Mouse (Mus musculus): ENCODE results near the gene Ccr3.

Gene Ccr3

DNA sequence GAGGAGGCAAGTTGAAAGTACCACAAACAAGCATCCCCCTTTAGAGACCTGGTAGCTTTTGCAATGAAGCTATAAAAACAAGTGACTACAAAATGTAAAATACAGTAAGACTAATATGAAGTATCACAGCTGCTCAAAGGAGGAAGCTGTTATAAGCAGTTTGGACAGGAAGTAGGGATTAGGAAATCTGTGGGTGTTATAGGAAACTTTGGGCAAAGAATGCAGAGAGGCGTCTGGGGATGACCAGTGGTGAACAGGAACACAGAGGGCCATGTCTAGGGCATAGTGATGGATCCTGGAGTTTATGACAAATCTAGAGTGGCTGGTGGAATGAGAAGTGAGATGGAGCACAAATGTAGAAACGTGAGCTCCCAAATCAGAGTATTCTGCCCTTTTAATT is 31.8 kb downstream of the Ccr3 start:
- 69% methylated on average over 2 of the region's 2 CpGs for WGBS

DNA sequence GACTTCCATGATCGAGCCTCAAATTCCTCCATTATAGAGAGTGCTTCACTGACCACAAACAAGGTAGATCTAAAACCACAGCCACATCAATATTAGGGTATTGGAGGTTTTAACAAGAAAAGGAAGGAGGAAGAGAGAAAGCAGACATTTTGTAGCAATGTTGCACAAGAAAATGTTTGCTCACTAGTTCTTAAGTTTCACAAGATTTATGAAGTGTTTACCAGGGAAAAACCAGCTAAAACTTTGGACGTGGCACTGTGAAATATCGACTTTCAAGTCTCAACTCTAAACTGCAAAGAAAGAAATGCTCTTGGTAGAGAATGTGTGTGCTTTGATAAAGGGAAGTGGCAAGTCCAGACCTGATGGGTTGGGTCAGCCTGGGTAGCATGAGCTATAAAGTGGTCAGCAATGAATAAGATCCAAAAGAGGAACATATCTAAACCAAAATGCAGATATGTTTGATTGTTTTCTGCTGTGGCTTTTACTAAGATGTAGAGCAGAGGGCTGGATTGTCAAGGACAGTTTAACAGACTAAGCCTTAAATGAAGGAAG is 34.5 kb downstream of the Ccr3 start:
- WGBS, result 87% methylated on average over 3 of the region's 3 CpGs

DNA sequence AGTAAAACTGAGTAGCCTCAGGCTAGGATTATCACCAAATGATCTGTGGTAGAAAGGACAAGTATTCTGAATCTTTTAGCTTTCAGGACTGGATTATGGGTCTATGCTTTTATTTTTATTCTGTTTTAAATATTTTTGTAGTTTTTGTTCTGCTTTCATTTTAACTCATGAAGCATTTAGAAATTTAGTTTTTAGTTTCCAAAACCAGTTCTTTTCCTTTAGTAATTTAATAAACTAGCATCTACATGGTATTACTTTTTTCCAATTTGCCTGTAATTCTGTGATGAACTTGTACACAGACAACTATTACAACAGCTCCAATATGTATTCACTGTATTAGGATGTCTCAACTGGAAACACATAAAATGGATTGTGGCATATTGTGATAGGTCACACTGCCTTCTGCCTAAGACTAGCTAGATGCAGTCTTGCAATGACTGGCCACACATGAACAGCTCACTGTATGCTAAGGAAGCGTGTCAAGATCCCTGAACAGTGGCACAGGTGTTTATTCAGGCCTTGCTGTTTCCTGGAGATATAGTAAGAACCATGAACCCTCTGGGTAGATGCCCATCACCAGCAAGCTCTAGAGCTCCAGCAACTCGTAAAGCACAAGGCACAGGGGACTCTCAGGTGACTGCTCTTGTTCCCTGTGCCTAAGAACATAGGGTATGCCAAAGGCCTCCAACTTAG is 38.0 kb downstream of the Ccr3 start:
- WGBS, result 71% methylated on average over 2 of the region's 2 CpGs

DNA sequence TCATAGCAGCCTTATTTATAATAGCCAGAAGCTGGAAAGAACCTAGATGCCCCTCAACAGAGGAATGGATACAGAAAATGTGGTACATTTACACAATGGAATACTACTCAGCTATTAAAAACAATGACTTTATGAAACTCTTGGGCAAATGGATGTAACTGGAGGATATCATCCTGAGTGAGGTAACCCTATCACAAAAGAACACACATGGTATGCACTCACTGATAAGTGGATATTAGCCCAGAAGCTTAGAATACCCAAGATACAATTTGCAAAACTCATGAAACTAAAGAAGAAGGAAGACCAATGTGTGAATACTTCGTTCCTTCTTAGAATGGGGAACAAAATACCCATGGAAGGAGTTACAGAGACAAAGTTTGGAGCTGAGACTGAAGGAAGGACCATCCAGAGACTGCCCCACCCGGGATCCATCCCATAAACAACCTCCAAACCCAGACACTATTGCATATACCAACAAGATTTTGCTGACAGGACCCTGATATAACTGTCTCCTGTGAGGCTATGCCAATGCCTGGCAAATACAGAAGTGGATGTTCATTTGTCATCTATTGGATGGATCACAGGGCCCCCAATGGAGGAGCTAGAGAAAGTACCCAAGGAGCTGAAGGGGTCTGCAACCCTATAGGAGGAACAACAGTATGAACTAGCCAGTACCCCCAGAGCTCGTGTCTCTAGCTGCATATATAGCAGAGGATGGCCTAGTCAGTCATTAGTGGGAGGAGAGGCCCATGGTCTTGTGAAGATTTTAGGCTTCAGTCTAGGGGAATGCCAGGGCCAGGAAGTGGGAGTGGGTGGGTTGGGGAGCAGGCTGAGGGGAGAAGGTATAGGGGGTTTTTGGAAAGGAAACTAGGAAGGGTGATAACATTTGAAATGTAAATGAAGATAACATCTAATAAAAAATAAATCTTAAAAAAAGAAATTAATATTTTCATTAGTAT is 40.0 kb downstream of the Ccr3 start:
- 66% methylated on average over 3 of the region's 3 CpGs for WGBS

DNA sequence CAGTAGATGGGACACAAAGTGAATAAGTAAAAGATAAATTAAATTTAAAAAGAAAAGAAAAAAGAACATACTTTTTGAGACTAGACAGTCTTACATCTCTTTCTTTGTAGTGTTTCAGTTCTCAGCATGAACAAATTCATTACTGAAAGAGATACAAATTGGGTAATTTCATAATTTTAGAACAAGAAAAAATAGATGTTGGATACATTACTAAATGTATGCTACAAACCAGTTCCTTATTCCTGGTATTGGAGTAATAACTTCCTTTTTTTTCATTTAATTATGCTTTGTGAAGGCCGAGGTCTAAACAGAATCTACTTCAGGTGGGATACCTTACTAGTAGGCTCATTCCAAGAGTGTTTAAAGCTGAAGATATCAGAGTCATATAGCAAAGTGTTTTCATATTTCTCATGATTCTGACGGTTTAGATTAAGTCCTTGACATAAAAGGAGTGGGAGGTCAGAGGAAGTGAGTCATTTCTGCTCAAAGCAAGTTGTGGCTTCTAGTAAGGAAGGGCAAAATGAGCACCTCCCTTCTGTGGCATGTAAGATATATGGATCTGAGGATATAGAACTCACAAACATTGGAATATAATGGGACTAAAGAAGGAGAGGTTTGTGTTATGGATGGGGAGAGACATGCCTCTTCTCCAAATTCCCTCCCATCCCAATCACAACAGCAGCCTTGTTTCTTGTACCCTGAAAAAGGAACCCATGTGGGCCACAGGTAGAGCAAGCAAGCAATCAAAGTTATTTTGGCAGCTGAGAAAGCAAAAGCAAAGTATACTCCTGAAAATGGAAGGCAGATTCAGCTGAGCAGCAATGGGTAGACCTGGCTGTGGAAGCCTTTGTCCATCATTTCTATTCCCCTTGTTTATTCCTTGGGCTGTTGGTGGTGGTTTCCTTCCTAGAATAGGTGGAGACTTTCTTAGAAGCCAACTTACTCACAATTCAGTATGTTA is 46.6 kb downstream of the Ccr3 start:
- 53% methylated on average over 2 of the region's 2 CpGs for WGBS

DNA sequence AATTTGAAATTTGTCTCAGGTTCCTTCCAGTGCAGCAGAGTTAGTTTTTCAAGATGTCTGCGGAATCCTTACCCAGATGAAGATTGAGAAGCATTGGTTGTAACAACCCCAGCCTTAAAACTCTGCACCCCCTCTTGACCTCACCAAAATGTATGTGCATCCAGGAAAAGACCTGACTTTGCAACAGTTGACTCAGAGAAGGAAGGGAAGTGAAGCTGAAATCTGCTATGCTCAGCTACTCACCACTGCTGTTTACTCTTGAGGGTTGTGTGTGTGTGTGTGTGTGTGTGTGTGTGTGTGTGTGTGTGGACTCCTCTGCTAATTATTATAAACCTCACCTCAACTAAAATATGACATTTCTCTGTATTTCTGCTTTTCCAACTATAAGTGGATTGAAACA is 49.7 kb downstream of the Ccr3 start:
- WGBS, result 91% methylated on average over 1 of the region's 1 CpGs

DNA sequence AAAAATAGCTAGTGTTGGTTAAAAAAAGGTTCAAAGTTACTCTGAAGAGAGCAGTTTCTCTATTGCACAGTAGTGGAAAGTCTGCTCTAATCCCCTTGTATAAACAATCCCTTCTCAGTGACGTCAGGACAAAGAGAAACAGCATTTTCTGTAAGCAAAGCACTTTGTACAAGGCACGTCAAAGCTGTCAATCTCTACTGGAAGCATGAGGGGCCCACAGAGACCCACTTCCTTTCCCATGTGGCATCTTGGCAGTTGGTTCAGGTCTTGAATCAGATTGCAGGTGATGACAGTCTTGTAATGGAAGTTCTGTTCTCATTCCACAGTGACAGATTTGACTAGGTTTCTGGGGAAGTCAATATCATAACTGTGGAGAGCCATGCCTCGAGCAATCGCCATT is 58.0 kb downstream of the Ccr3 start:
- 57% methylated on average over 4 of the region's 4 CpGs for WGBS

DNA sequence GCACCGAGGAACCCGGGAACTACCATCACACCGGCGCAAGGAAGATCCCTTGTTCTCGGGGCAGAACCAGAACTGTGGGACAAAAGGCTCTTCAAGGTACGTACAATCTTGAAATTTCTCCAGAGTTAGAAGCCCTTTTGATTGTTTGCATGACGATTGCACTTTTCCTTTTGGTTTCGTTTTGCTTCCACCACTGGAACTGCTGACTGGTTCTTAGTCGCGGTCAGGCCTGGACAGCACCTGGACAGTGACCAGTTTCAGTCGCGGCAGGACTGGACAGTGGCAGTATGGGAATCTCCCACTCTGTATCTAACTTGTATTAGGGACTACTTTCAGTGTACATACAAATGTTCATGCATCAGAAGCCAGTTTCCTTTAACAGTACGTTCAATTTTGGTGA is 58.7 kb downstream of the Ccr3 start:
- WGBS, result 91% methylated on average over 13 of the region's 13 CpGs

Data from cerebral cortex, adult 2 months (tissue).